Mouse (Mus musculus): ENCODE results near the gene Trmt61a. TPM values are rescaled to one million over a fixed set of nuclear protein-coding genes. Genes with fewer than 3 reads are reported as not detected.
"Not testable (repeated sequence)": the region's sequence is repeated elsewhere in the genome, so short reads cannot be mapped to it uniquely, and the experiment has no call there.

Trmt61a gene
- total and polyA plus RNA-seq, 2 experiments from 2014 or later, result 10.9 to 15.9 TPM

DNA sequence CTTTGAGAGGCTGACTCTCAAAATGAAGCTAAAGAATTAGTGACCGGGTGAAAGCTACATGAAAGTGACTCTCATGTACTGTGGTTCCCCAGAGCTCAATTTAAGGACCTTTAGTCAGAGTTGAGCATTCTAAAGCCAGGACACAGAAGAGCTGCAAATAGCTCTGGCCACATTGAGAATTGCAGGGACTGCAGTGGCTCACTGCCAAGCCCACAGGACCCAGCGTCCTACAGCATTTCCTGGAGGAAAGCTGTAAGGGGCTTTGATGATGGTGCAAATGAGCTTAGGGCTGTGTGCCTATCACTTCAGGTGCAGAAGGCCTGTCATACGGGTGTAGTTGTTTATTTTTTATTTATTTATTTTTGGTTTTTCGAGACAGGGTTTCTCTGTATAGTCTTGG, 30.3 kb downstream of the Trmt61a start:
- Histone ChIP-seq H3K4me2 (ENCODE audit: low read depth) (no peak overlapping the region), H3K36me3 (ENCODE audit: insufficient read depth) (peaks cover 40% of the 10 kb centered on the region), H3K27me3 (ENCODE audit: insufficient read depth, low read length) (no peaks in the 10 kb centered on the region), H3K9ac (no peak overlapping the region), H3K4me1 (ENCODE audit: insufficient read depth) (peaks cover 6% of the 10 kb centered on the region), H3K4me3 (ENCODE audit: low read depth, low read length) (no peak overlapping the region), H3K9me3 (ENCODE audit: low read length) (no peaks in the 10 kb centered on the region), H3K27ac (ENCODE audit: low read depth, low read length) (peak overlapping the region; percentile 29; the same call in 1 of the 2 replicates)
- TF ChIP-seq CTCF (IDR thresholded peaks at IDR 0.05; ENCODE audit: low read depth), result no peak
- ATAC-seq (no peak), DNase-seq (no peak)
- WGBS, result 64% methylated on average over 4 of the region's 4 CpGs

- Histone ChIP-seq H3K27me3 (ENCODE audit: insufficient read depth, low read length) (no peaks in the 10 kb centered on the region), H3K4me2 (ENCODE audit: low read depth) (no peak overlapping the region), H3K9me3 (ENCODE audit: low read length) (no peaks in the 10 kb centered on the region), H3K27ac (ENCODE audit: low read depth, low read length) (no peak overlapping the region), H3K36me3 (ENCODE audit: insufficient read depth) (peaks cover 40% of the 10 kb centered on the region), H3K9ac (no peak overlapping the region), H3K4me1 (ENCODE audit: insufficient read depth) (peaks cover 13% of the 10 kb centered on the region), H3K4me3 (ENCODE audit: low read depth, low read length) (no peak overlapping the region)
- TF ChIP-seq CTCF (IDR thresholded peaks at IDR 0.05; ENCODE audit: low read depth), result no peak
- ATAC-seq (no peak), DNase-seq (no peak)
- WGBS, result 87% methylated on average over 10 of the region's 10 CpGs
These were observed 32.2 kb downstream of the Trmt61a start for GRCm38 (mm10) chr12:111710091-111710490.

- ATAC-seq (peak; percentile 23), DNase-seq (no peak)
- no peak for TF ChIP-seq CTCF (IDR thresholded peaks at IDR 0.05; ENCODE audit: low read depth)
- Histone ChIP-seq H3K4me3 (ENCODE audit: low read depth, low read length) (peak overlapping the region; percentile 95), H3K27me3 (ENCODE audit: insufficient read depth, low read length) (no peaks in the 10 kb centered on the region), H3K9ac (peak overlapping the region; percentile 80), H3K4me2 (ENCODE audit: low read depth) (peak overlapping the region; percentile 75), H3K4me1 (ENCODE audit: insufficient read depth) (peaks cover 13% of the 10 kb centered on the region), H3K27ac (ENCODE audit: low read depth, low read length) (peak overlapping the region; percentile 85), H3K36me3 (ENCODE audit: insufficient read depth) (peaks cover 32% of the 10 kb centered on the region), H3K9me3 (ENCODE audit: low read length) (no peaks in the 10 kb centered on the region)
- WGBS, result 2% methylated on average over 32 of the region's 33 CpGs
These were observed 34.6 kb downstream of the Trmt61a start for GRCm38 (mm10) chr12:111712476-111712875.

GRCm38 (mm10) chr12:111713004-111713651, 35.2 kb downstream of the Trmt61a start, which contains the start of the genes Bag5 and Apopt1:
Gene Bag5 (minus strand): TSS chr12:111713257.
Gene Apopt1 (plus strand): TSS chr12:111713261.
- Histone ChIP-seq H3K27ac (ENCODE audit: low read depth, low read length) (peak within 1 kb of the TSS; percentile 85), H3K4me1 (ENCODE audit: insufficient read depth) (peaks cover 13% of the 10 kb centered on the region), H3K27me3 (ENCODE audit: insufficient read depth, low read length) (no peaks in the 10 kb centered on the region), H3K4me3 (ENCODE audit: low read depth, low read length) (peak within 1 kb of the TSS; percentile 95), H3K4me2 (ENCODE audit: low read depth) (peak within 1 kb of the TSS; percentile 75), H3K36me3 (ENCODE audit: insufficient read depth) (peaks cover 28% of the 10 kb centered on the region), H3K9ac (peak within 1 kb of the TSS; percentile 80), H3K9me3 (ENCODE audit: low read length) (no peaks in the 10 kb centered on the region)
- under 1% methylated on average over 84 of the region's 86 CpGs for WGBS
- ATAC-seq, result peak; percentile 99
- peak; percentile 62 for TF ChIP-seq CTCF (IDR thresholded peaks at IDR 0.05; ENCODE audit: low read depth)
- DNase-seq, result peak; percentile 96

- ATAC-seq; H3K9me3 ChIP-seq (ENCODE audit: low read length); H3K9ac ChIP-seq; H3K27ac ChIP-seq (ENCODE audit: low read depth, low read length); H3K27me3 ChIP-seq (ENCODE audit: insufficient read depth, low read length); DNase-seq: not testable (repeated sequence)
- WGBS, result 77% methylated on average over 6 of the region's 6 CpGs
- Histone ChIP-seq H3K4me1 (ENCODE audit: insufficient read depth) (peaks cover 13% of the 10 kb centered on the region), H3K36me3 (ENCODE audit: insufficient read depth) (peaks cover 23% of the 10 kb centered on the region), H3K4me3 (ENCODE audit: low read depth, low read length) (peak overlapping the region; percentile 95), H3K4me2 (ENCODE audit: low read depth) (peak overlapping the region; percentile 75)
These were observed 36.0 kb downstream of the Trmt61a start for GRCm38 (mm10) chr12:111713880-111714279.

GRCm38 (mm10) chr12:111716505-111716904, 38.6 kb downstream of the Trmt61a start:
- Histone ChIP-seq H3K27me3 (ENCODE audit: insufficient read depth, low read length) (no peaks in the 10 kb centered on the region), H3K36me3 (ENCODE audit: insufficient read depth) (no peaks in the 10 kb centered on the region), H3K27ac (ENCODE audit: low read depth, low read length) (no peak overlapping the region), H3K9me3 (ENCODE audit: low read length) (no peaks in the 10 kb centered on the region), H3K4me3 (ENCODE audit: low read depth, low read length) (no peak overlapping the region), H3K9ac (no peak overlapping the region), H3K4me2 (ENCODE audit: low read depth) (no peak overlapping the region), H3K4me1 (ENCODE audit: insufficient read depth) (peaks cover 13% of the 10 kb centered on the region)
- no peak for DNase-seq
- TF ChIP-seq CTCF (IDR thresholded peaks at IDR 0.05; ENCODE audit: low read depth), result no peak
- ATAC-seq, result no peak
- 98% methylated on average over 7 of the region's 7 CpGs for WGBS

DNA sequence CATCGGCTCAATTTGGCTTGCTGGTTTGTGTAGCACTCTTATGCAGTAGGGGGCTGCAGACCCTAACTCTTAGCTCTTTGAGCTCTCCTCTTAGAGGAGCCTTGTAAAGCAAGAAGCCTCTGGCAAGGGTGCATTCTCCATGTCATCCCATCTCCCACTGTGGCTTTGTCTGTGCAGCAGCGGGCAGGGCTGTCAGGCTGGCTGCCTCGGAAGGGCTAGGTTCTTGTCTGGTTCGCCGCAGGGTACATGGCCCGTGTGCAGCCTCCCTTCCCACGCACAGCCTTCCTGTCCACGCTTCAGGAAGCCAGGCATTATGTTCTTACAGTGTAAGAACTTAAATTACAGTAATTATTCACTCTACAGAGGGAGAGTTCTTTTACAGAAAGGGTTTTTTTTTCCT, 40.8 kb downstream of the Trmt61a start:
- DNase-seq (no peak), ATAC-seq (peak; percentile 60; the same call in 1 of the 2 replicates)
- no peaks in the 10 kb centered on the region for H3K27me3 ChIP-seq (ENCODE audit: insufficient read depth, low read length)
- H3K36me3 ChIP-seq (ENCODE audit: insufficient read depth), result no peaks in the 10 kb centered on the region
- peak overlapping the region; percentile 77 for H3K27ac ChIP-seq (ENCODE audit: low read depth, low read length)
- no peak overlapping the region for H3K4me2 ChIP-seq (ENCODE audit: low read depth)
- H3K9ac ChIP-seq, result 0 out of 2 replicates have a peak overlapping the region, but pooled peaks have one; percentile 14
- no peak for TF ChIP-seq CTCF (IDR thresholded peaks at IDR 0.05; ENCODE audit: low read depth)
- H3K4me3 ChIP-seq (ENCODE audit: low read depth, low read length), result no peak overlapping the region
- 18% methylated on average over 8 of the region's 8 CpGs for WGBS
- 0 out of 2 replicates have a peak, but pooled peaks cover 7% of the 10 kb centered on the region for H3K4me1 ChIP-seq (ENCODE audit: insufficient read depth)
- H3K9me3 ChIP-seq (ENCODE audit: low read length), result no peaks in the 10 kb centered on the region
